Mouse (Mus musculus) common myeloid progenitor, adult 5-6 weeks (primary cell): ENCODE results near the gene Apba1. TPM values are rescaled to one million over a fixed set of nuclear protein-coding genes. Genes with fewer than 3 reads are reported as not detected.

ENCODE experiments used
- ATAC-seq: replicated peaks from 2 replicates; pipeline ENCODE4 v1.8.0; 2016; ENCODE audit warnings: low read depth, mild to moderate bottlenecking, moderate TSS enrichment, inconsistent platforms; ENCODE audit not compliant: poor library complexity, severe bottlenecking
- total RNA-seq: library from RNA; stranded (forward); fragments of 200-1000, 187-1606 nt; gene quantifications from 2 replicates; pipeline ENCODE4 v1.2.3, GENCODE M21; 2017

Apba1 gene
- total RNA-seq, 1 experiment from 2014 or later, result 2.9 TPM

DNA sequence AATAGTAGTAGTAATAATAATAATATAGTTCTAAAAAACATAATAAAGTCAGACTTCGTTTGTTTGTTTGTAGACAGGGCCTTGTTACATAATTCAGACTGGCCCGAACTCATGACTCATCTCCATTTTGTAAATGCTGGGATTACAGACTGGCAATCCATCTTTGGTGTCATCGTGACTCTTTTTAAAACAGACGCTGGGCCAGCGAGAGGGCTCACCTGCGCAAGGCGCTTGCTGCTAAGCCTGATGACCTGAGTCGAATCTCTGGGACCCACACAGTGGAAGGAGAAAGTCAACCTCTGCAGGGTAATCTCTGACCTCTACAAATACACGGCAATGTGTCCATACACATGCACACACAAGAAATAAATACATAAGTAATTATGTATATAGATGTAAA lies 207.7 kb downstream of the Apba1 start:
- no peak for ATAC-seq

DNA sequence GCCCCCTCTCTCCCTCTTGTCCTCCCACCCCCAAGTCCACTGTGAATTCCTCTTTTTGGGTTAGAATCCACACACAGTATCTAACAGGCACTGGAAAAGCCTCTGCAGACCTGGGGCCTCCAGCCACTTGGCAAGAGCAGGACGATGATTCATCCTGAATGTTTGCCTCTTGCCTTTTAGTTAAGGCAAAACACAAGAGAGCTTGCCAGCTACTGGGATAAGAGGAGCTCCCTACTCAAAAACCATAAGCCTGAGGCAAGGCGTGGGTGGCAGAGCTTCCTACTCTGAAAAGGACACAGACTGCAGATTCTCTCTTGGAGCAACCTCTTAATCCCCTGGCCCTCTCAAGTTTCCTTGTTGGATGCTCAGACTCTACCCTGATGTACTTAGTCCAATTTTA lies 208.5 kb downstream of the Apba1 start:
- ATAC-seq, result no peak

DNA sequence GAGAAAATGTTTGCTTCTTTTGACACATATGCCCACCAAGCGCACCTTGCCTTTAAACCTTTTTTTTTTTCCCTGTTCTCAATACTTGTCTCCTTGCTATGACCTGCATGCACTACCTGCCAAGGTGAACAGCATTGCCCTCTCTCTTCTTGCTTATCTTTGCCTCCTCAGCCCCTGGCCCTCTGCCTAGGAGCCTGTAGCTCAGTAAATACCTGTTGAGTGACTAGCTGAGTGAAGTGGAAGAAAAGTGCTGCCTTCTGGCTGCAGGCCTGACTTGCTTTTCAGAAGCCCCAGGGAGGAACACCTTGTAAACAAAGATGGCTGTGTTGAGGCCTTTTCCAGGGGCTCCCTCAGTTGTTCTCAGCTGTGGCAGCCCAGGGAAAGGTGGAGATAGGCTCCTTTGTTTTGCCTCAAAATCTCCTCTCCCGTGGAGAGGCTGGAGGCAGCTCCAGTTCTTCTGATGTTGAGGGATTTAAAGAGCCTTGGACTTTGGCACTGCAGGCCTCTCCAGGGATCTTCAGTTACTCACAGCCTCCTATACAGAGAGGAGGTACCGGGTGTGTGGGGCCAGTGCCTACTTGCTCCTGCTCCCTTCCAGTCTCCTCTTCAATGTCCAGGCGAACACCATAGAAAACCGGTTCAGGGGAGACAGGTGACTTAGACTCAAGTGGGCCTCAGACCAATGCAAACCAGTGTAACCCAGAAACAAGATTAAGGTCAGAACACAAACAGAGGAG lies 209.6 kb downstream of the Apba1 start:
- ATAC-seq, result no peak

DNA sequence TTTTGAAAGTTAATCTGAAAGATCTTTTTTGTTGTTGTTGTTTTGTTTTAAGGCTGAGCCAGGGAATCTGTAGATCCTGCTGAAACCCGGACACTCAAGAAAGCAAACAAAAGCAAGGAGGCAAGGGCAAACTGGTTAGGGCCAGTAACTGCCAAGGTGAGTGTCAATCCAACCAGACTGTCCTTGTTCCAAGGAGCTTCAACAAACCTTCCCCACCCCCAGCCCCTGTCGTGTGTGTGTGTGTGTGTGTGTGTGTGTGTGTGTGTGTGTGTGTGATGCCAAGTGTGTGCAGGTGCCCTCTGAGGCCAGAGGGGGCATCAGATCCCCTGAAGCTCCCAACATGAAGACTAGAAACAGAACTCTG lies 210.2 kb downstream of the Apba1 start:
- ATAC-seq, result no peak

DNA sequence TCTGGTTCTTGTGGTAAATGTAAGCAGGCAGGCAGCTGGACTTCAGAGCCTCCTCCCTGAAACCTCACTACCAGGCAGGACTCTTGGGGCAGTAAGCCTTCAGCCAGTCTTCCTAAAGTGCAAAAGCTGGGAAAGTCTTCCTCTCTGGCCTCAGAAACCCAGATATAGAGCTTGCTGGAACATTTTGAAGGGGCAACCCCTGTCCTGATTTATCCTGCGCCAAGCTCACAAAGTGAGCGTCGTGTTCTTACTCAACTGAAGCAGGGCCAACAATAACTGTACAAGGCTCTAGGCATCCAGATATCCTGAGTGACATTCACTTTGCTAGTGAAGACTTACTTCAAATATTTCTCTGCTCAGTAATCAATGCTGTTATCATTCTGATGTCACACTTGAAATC lies 211.7 kb downstream of the Apba1 start:
- no peak for ATAC-seq

DNA sequence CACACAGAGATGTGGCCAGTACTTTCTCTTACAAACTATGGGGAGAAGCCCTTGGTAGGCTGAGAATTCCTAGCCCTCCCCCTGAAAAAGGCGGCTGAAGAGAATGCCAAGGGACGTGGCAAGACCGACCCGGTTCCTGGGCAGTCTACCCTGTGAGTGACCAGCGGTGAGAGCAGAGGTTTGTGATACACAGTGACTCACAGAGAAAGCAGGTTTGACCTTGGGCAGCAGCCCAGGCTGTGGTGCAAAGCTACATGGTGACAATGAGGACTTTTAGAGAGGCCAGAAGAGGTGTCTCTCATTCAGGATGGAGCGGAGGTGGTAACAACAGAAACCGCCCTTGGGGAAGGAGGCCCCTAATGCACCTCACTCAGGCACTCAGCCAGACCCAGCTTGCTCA lies 212.7 kb downstream of the Apba1 start:
- no peak for ATAC-seq

DNA sequence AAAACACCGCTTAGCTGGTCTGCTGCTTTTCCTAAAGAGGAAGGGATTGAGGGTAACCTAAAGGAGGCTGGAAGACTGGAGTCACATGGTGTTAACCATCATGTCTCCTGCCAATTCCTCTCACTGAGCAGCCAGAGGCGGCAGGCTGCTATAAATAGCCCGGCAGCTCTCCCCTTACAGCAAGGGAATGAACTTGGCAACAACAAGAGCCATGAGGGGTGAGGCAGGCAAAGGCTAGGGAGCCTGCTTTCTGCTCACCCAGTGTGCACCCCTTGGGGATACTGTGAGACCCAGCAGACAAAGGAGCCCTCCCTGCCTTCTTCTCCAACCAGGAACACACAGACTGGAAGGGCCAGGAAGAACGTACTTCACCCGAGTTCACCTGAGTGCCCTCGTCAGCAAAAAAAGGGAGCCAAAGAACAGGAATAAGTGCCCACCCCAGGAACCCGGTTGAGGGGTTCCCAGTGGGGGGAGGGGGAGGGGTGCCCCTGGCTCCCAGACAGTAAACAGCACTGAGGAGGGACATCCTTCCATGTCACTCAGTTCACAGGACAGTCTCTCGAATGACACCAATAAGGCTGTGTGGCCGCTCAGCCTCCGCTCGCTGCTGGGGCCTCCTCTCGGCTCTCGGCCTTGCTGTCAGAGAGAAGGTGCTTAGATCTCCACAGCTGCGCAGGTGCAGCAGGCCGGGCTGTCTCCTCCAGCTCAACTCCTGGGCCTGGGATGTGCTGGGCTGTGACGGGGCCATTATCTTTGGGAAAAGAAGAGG lies 214.4 kb downstream of the Apba1 start:
- ATAC-seq, result no peak

DNA sequence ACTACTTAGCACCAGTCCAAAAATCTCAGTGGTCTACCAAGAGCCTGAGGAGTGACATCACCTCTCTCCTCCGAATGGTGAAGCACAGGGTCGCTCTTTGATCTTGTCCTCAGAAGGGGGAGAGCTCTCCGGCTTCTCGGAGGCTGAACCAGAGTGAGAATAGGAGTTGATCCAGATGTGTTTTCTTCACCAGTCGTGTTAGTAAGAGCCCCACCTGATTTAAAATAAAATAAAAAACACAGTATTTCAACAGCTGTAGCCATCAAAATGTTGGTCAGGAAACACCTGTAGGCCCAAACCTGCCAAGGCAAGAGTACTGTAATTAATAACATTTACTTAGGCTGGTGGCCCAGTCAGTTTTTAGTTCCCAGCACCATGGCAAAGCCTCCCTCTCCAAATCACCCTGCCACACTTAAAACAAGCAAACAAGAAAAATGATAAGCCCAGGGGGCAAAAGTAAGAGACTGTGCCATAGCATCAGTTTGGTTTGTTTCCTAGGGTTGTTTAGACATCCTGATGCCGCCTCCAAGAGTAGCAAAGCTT lies 219.3 kb downstream of the Apba1 start:
- ATAC-seq, result no peak

DNA sequence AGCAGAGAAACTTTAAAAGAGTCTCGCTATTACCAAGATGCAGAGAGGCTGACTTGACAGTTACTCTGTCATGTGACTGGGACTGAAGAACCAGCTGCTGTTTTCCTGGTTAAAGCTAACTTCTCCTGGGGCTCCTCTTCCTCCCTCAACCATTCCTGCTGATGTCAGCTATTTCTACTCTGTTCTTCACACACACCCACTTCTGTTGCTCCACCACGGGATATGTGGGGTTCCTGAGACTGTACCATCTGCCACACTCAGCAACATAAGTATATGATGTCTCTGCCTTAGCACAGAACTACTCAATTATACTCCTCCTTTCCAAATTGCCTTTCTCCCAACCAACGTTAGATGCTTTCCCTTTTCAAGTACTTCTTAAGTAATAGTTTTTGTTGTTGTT lies 221.9 kb downstream of the Apba1 start:
- ATAC-seq, result no peak

DNA sequence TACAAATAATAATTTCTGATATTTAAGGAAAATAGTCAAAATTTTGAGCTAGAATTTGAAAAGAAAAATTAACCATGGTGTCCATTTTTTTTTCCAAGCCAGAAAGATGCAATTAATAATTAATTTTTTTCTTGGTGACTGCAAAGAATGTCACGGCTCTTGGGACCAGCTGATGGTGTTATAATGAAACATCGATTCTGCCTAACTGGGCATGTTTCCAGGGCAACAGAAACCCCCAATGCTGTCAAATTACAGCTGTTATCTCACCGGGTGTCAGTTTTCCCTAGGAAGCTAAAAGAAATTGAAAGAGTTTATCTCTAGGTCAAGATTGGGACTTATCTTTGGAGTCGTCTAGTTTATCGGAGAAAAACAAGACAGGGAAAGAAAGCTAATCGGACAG lies 225.5 kb downstream of the Apba1 start:
- ATAC-seq, result no peak

DNA sequence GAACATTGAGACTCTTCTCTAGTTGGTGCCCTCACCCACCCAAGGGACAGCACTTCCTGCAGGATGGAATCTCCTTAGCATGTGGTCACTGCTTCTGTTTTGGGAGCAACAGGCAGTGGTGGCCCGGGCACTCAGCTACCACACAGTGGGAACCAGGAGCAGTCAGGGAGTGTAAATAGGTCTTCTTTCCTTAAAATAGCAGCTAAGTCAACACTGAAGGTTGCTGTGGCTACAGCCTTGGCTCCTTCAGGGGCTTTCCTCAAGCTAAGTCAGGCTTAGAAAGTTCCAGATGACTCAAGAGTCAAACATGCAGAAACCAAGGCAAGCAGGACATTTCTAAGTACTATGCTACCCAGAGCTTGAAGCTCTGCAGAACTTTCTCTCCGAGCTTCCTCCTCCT lies 228.6 kb downstream of the Apba1 start:
- no peak for ATAC-seq

DNA sequence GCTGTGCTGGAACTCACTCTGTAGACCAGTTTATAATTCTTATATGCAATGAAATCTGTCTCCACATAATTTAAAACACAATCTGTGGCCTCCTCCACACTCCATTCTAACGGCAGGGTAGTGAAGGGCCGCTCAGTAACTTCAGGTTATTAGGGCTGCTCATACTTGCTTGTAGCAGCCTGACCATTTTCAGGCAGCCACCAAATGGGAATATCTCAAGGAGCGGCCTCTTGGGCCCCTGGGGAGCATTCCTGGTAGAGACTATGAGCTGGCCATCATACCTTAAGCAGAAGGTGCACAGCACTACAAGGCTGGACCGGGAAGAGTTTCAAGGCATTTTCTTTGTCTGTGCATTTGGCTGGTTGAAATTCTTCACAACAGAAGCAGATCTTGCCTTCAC lies 229.5 kb downstream of the Apba1 start:
- ATAC-seq, result no peak

DNA sequence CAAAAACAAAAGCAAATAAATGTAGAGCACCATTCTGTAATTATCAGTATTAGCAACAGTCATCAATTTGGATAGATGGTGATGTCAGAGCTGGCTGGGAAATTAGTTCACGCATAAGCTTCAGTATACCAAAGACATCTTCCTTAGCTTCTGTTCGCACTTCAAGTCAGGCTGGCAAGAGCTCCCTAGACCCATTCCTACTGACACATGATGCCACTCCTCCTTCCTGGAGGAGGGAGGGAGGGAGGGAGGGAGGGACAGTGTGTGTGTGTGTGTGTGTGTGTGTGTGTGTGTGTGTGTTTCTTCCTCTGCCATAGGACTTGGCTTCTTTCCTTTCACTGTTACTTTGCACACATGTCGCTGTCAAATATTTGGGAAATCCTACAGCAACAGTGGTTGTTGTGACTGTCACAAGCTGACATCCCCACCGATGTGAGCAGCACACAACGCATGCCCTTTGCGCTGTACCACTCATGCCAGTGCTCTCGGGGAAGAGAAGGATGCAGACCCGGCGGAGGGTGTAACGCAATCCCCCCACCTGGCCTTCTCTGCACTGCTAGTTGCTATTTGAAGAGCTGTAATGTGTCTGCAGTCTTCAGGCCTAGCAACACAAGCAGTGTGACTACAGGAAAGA lies 237.2 kb downstream of the Apba1 start:
- no peak for ATAC-seq

Other genes starting within 250 kb of the Apba1 start
- not detected in 2 replicates for gene 1700028P14Rik, start 106.1 kb upstream of the Apba1 start, total RNA-seq
- 17.0 and 18.2 TPM in 2 replicates for gene Ptar1, start 71.5 kb upstream of the Apba1 start, total RNA-seq